Mouse (Mus musculus): Measurements from ENCODE around the gene Cmbl. TPM values are rescaled to one million over a fixed set of nuclear protein-coding genes. Genes with fewer than 3 reads are reported as not detected.

Gene Cmbl
- total and polyA plus RNA-seq, 2 experiments from 2014 or later, result 22.8 to 41.0 TPM

DNA sequence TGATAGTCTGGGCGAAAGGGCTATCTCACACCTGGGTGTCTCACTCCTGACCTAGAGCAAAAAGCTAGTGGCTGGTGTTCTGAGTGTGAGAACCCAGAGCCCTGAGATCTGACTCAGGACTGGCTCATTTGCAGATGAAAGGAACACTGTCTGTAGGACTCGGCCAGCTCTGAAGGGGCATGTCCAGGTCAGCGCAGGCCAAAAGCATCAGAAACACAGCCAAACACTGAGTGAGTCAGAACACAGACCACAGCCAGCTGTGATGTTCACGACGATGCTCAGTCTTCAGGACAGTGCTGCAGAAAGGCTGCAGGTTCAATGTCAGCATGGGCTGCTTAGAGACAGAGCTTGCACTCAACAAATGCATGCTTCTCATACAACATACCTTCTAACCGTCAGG lies 3.8 kb upstream of the Cmbl start:
- H3K9me3 ChIP-seq (replicated peaks; ENCODE audit: control insufficient read depth, low read length), result no peaks in the 10 kb centered on the region
- no peak overlapping the region for H3K27ac ChIP-seq (ENCODE audit: low read depth)
- H3K4me2 ChIP-seq (ENCODE audit: low read depth, low read length), result no peak overlapping the region
- no peak for DNase-seq (ENCODE audit: low spot score)
- TF ChIP-seq EP300 (IDR thresholded peaks at IDR 0.05; ENCODE audit: low read depth), result no peak
- no peak for TF ChIP-seq CTCF (IDR thresholded peaks at IDR 0.05; ENCODE audit: low read depth)
- H3K4me3 ChIP-seq (ENCODE audit: low read depth, low read length), result no peak overlapping the region
- 78% methylated on average over 6 of the region's 6 CpGs for WGBS
- H3K27me3 ChIP-seq (ENCODE audit: control insufficient read depth, insufficient read depth, low read length), result no peaks in the 10 kb centered on the region
- no peaks in the 10 kb centered on the region for H3K36me3 ChIP-seq (replicated peaks; ENCODE audit: control insufficient read depth, insufficient read depth, low read length)
- 0 out of 2 replicates have a peak, but pooled peaks cover 5% of the 10 kb centered on the region for H3K4me1 ChIP-seq (ENCODE audit: control insufficient read depth, insufficient read depth)
- ATAC-seq (ENCODE audit: insufficient read depth, low read depth), result no peak
- no peak overlapping the region for H3K9ac ChIP-seq (replicated peaks; ENCODE audit: low read depth, low read length)

- Histone ChIP-seq H3K36me3 (replicated peaks; ENCODE audit: control insufficient read depth, insufficient read depth, low read length) (no peaks in the 10 kb centered on the region), H3K4me1 (ENCODE audit: control insufficient read depth, insufficient read depth) (0 out of 2 replicates have a peak, but pooled peaks cover 5% of the 10 kb centered on the region), H3K4me3 (ENCODE audit: low read depth, low read length) (no peak overlapping the region), H3K27me3 (ENCODE audit: control insufficient read depth, insufficient read depth, low read length) (no peaks in the 10 kb centered on the region), H3K9ac (replicated peaks; ENCODE audit: low read depth, low read length) (no peak overlapping the region), H3K4me2 (ENCODE audit: low read depth, low read length) (no peak overlapping the region), H3K9me3 (replicated peaks; ENCODE audit: control insufficient read depth, low read length) (no peaks in the 10 kb centered on the region), H3K27ac (ENCODE audit: low read depth) (no peak overlapping the region)
- no peak for TF ChIP-seq EP300 (IDR thresholded peaks at IDR 0.05; ENCODE audit: low read depth)
- TF ChIP-seq CTCF (IDR thresholded peaks at IDR 0.05; ENCODE audit: low read depth), result no peak
- no peak for DNase-seq (ENCODE audit: low spot score)
- ATAC-seq (ENCODE audit: insufficient read depth, low read depth), result no peak
- WGBS, result 95% methylated on average over 4 of the region's 4 CpGs
Observed at GRCm38 (mm10) chr15:31561976-31562375, 3.2 kb upstream of the Cmbl start.

DNA sequence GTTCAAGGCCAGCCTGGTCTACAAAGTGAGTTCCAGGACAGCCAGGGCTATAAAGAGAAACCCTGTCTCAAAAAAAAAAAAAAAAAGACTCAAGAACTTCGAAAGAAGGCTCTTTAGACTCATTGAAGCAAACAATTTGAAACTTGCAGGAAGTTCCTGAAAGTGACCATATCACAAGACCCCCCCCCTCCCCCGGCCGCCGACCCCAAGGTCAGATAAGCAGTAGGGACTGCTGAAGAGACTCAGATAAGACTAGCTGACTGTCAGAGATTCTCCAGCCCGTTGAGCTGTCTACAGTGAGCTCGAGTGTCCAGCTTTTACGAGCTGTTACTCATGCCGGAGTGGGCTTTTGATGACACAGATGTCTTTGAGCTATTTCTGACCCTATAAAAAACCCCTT lies 2.3 kb upstream of the Cmbl start:
- DNase-seq (ENCODE audit: low spot score) (no peak), ATAC-seq (ENCODE audit: insufficient read depth, low read depth) (no peak)
- Histone ChIP-seq H3K27ac (ENCODE audit: low read depth) (no peak overlapping the region), H3K27me3 (ENCODE audit: control insufficient read depth, insufficient read depth, low read length) (no peaks in the 10 kb centered on the region), H3K4me1 (ENCODE audit: control insufficient read depth, insufficient read depth) (0 out of 2 replicates have a peak, but pooled peaks cover 5% of the 10 kb centered on the region), H3K4me2 (ENCODE audit: low read depth, low read length) (no peak overlapping the region), H3K4me3 (ENCODE audit: low read depth, low read length) (no peak overlapping the region), H3K9ac (replicated peaks; ENCODE audit: low read depth, low read length) (no peak overlapping the region), H3K9me3 (replicated peaks; ENCODE audit: control insufficient read depth, low read length) (no peaks in the 10 kb centered on the region), H3K36me3 (replicated peaks; ENCODE audit: control insufficient read depth, insufficient read depth, low read length) (no peaks in the 10 kb centered on the region)
- WGBS, result 32% methylated on average over 8 of the region's 8 CpGs
- no peak for TF ChIP-seq CTCF (IDR thresholded peaks at IDR 0.05; ENCODE audit: low read depth)
- no peak for TF ChIP-seq EP300 (IDR thresholded peaks at IDR 0.05; ENCODE audit: low read depth)

DNA sequence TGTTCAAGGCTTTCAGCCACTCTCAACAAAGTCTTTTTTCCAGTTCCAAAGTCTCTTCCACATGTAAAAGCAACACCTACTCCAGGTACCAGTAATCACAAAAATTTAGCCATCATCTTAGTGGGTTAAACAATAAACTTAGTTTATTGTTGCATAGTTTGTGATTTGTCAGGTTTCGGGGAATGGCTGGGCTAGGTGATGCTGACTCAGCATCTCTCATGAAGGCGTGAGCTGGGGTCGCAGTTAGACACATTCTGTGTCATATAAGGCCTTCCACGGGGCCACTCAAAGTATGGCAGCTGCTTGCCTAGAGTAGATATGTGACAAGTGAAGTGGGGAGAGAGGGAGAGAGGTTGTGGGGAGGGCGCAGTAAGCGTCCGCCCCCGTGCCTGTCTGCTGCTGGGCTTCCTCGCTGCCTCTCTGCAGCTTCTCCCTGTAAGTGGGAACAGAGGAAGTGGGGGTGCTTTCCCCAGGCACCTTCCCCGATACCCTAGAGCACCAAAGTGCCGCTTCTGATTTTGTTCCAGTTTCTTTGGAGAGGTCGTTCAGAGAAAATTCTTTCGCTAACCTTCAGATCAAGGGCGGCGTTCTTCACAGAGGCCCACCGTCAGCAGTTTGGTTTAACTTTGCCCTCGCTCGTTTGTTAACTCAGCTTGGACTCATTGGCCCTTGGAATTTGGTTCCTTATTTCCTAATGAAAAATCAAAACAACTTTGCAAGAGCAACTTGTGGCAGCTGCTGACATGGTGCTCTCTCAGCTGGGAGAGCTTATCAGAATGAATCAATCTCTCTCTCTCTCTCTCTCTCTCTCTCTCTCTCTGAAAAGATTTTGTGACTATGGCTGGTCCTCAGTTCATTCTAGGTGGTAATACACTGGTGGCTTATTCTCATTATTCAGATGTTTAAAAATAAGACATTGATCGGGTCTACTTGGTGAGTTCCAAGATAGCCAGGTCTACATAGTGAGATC lies 1.3 kb upstream of the Cmbl start:
- H3K9me3 ChIP-seq (replicated peaks; ENCODE audit: control insufficient read depth, low read length), result no peaks in the 10 kb centered on the region
- peak overlapping the region; percentile 31 for H3K4me2 ChIP-seq (ENCODE audit: low read depth, low read length)
- no peak overlapping the region for H3K27ac ChIP-seq (ENCODE audit: low read depth)
- TF ChIP-seq EP300 (IDR thresholded peaks at IDR 0.05; ENCODE audit: low read depth) (no peak), CTCF (IDR thresholded peaks at IDR 0.05; ENCODE audit: low read depth) (no peak)
- H3K4me3 ChIP-seq (ENCODE audit: low read depth, low read length), result no peak overlapping the region
- no peak overlapping the region for H3K9ac ChIP-seq (replicated peaks; ENCODE audit: low read depth, low read length)
- H3K36me3 ChIP-seq (replicated peaks; ENCODE audit: control insufficient read depth, insufficient read depth, low read length), result no peaks in the 10 kb centered on the region
- ATAC-seq (ENCODE audit: insufficient read depth, low read depth), result no peak
- DNase-seq (ENCODE audit: low spot score), result peak; percentile 20
- 43% methylated on average over 19 of the region's 19 CpGs for WGBS
- peaks cover 12% of the 10 kb centered on the region; the same call in 1 of the 2 replicates for H3K4me1 ChIP-seq (ENCODE audit: control insufficient read depth, insufficient read depth)
- H3K27me3 ChIP-seq (ENCODE audit: control insufficient read depth, insufficient read depth, low read length), result no peaks in the 10 kb centered on the region

- H3K9me3 ChIP-seq (replicated peaks; ENCODE audit: control insufficient read depth, low read length), result no peaks in the 10 kb centered on the region
- H3K36me3 ChIP-seq (replicated peaks; ENCODE audit: control insufficient read depth, insufficient read depth, low read length), result no peaks in the 10 kb centered on the region
- H3K9ac ChIP-seq (replicated peaks; ENCODE audit: low read depth, low read length), result no peak overlapping the region
- H3K27me3 ChIP-seq (ENCODE audit: control insufficient read depth, insufficient read depth, low read length), result no peaks in the 10 kb centered on the region
- 38% methylated on average over 1 of the region's 1 CpGs for WGBS
- H3K4me1 ChIP-seq (ENCODE audit: control insufficient read depth, insufficient read depth), result peaks cover 14% of the 10 kb centered on the region; the same call in 1 of the 2 replicates
- TF ChIP-seq EP300 (IDR thresholded peaks at IDR 0.05; ENCODE audit: low read depth) (no peak), CTCF (IDR thresholded peaks at IDR 0.05; ENCODE audit: low read depth) (no peak)
- H3K4me3 ChIP-seq (ENCODE audit: low read depth, low read length), result no peak overlapping the region
- DNase-seq (ENCODE audit: low spot score), result no peak
- H3K4me2 ChIP-seq (ENCODE audit: low read depth, low read length), result no peak overlapping the region
- ATAC-seq (ENCODE audit: insufficient read depth, low read depth), result no peak
- H3K27ac ChIP-seq (ENCODE audit: low read depth), result no peak overlapping the region
Observed at GRCm38 (mm10) chr15:31565786-31566185, 597 bp downstream of the Cmbl start.

Data from heart, postnatal 0 days (tissue).